Mouse (Mus musculus) cortical plate, adult 2 months (tissue): Measurements from ENCODE around the gene Crip2.

ENCODE experiments used
- CTCF ChIP-seq: fragments of 200-500 bp; IDR thresholded peaks from 2 replicates; pipeline ENCODE4 v1.5.1; 2011; ENCODE audit warnings: mild to moderate bottlenecking, control low read depth, low read length; ENCODE audit not compliant: insufficient read depth; ENCODE audit errors: extremely low read depth
- POLR2A ChIP-seq: fragments of 200-500 bp; IDR thresholded peaks from 2 replicates; pipeline ENCODE4 v1.6.1; 2011; ENCODE audit warnings: mild to moderate bottlenecking, low read length, control low read depth; ENCODE audit not compliant: insufficient read depth; ENCODE audit errors: extremely low read depth

GRCm38 (mm10) chr12:113142021-113142975, 2.3 kb downstream of the Crip2 start:
- no peak for TF ChIP-seq POLR2A
- TF ChIP-seq CTCF: no peak
